Mouse (Mus musculus): ENCODE data around the gene Olfr237-ps1. TPM values are rescaled to one million over a fixed set of nuclear protein-coding genes. Genes with fewer than 3 reads are reported as not detected.
"Not testable (repeated sequence)": the region's sequence is repeated elsewhere in the genome, so short reads cannot be mapped to it uniquely, and the experiment has no call there.

Gene Olfr237-ps1
- polyA plus RNA-seq (2015; fragmentation: Nextera tagmentation; extraction: Ambion mirVana): not detected in 2 replicates

DNA sequence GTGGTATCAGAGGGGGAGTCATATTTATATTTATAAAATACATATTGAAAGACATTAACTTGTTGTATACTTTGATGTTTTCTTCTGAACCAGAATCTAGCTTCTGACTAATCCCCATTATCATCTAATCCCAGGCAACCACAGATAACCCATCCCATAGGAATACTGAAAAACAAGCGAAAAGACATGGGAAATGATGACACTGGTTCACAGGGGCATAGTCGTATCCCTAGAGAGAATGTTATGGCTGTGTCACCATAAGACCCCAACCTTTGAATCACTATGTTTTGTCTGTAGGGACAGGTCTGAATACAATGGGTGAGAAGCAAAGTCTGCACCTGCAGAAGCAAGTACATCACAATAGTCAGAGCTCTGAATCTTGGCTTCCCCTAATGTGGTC, at the start of gene Olfr237-ps1:
TSS of gene Olfr237-ps1 (plus strand) at position 301 of the 400 bp plus-strand sequence.
- not testable (repeated sequence) for H3K4me2 ChIP-seq; H3K4me3 ChIP-seq; ATAC-seq (ENCODE audit: insufficient number of reproducible peaks, insufficient read depth, low FRiP score, low TSS enrichment, low read depth); H3K9ac ChIP-seq; H3K4me1 ChIP-seq; H3K36me3 ChIP-seq; H3K27ac ChIP-seq; H3K27me3 ChIP-seq; H3K9me3 ChIP-seq
- 83% methylated on average over 2 of the region's 2 CpGs for WGBS

DNA sequence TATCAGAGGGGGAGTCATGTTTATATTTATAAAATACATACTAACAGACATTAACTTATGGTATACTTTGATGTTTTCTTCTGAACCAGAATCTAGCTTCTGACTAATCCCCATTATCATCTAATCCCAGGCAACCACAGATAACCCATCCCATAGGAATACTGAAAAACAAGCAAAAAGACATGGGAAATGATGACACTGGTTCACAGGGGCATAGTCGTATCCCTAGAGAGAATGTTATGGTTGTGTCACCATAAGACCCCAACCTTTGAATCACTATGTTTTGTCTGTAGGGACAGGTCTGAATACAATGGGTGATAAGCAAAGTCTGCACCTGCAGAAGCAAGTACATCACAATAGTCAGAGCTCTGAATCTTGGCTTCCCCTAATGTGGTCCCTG, 40.3 kb upstream of the Olfr237-ps1 start, which contains the start of gene Olfr441:
TSS of gene Olfr441 (plus strand) at position 301 of the 400 bp plus-strand sequence.
- H3K4me1 ChIP-seq; H3K36me3 ChIP-seq; H3K4me3 ChIP-seq; H3K27ac ChIP-seq; H3K9me3 ChIP-seq; ATAC-seq (ENCODE audit: insufficient number of reproducible peaks, insufficient read depth, low FRiP score, low TSS enrichment, low read depth); H3K27me3 ChIP-seq; H3K9ac ChIP-seq; H3K4me2 ChIP-seq: not testable (repeated sequence)
- 90% methylated on average over 1 of the region's 1 CpGs for WGBS

DNA sequence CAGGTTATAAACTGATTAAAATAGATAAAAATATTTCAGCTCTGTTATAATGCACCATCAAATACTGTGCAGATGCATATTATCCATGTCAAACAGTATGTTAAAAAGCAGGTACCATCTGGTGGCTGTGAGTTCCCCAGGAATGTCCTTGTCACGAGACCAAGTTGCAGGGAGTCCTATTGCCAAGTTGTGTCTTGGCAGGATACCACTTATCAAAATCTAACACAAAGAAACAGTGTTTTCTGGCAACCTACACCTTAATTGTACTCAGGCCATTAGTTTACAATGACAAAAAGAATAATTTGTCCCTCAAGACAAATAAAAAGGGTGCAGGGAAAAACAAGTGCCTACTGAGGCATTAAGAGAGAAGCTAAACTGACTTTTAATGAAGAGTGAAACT, 13.1 kb downstream of the Olfr237-ps1 start:
- no peak overlapping the region for H3K4me2 ChIP-seq
- ATAC-seq (ENCODE audit: insufficient number of reproducible peaks, insufficient read depth, low FRiP score, low TSS enrichment, low read depth): no peak
- H3K4me3 ChIP-seq: no peak overlapping the region
- H3K9ac ChIP-seq: no peak overlapping the region
- 56% methylated on average over 1 of the region's 1 CpGs for WGBS
- no peaks in the 10 kb centered on the region for H3K9me3 ChIP-seq
- no peak overlapping the region for H3K27ac ChIP-seq
- no peaks in the 10 kb centered on the region for H3K4me1 ChIP-seq
- H3K36me3 ChIP-seq: no peaks in the 10 kb centered on the region
- H3K27me3 ChIP-seq: no peaks in the 10 kb centered on the region

DNA sequence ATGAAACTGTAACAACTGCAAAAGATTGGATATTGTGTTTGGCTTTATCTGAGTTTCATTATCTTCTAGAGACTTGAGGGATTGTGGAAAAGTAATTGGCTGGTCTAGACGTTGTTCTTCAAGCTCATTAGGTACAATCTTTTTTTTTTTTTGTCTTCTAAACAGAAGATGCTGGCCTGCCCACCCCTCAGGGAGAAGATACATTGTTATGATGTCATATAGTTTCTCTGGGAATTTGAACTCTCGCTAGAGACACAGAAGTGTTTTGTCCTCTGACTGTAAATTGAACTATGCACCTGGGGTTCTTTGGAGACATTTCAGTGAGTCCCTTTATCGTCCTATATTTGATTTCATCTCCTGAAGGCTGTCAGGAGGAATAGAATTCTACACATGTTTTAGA, 16.6 kb downstream of the Olfr237-ps1 start, which contains the start of gene Olfr437:
TSS of gene Olfr437 (plus strand) at position 301 of the 400 bp plus-strand sequence.
- Histone ChIP-seq H3K9ac (no peak within 1 kb of the TSS), H3K4me1 (no peaks in the 10 kb centered on the region), H3K4me2 (no peak within 1 kb of the TSS), H3K36me3 (no peaks in the 10 kb centered on the region), H3K9me3 (no peaks in the 10 kb centered on the region), H3K4me3 (no peak within 1 kb of the TSS), H3K27me3 (no peaks in the 10 kb centered on the region), H3K27ac (no peak within 1 kb of the TSS)
- 66% methylated on average over 3 of the region's 3 CpGs for WGBS
- ATAC-seq (ENCODE audit: insufficient number of reproducible peaks, insufficient read depth, low FRiP score, low TSS enrichment, low read depth): no peak

DNA sequence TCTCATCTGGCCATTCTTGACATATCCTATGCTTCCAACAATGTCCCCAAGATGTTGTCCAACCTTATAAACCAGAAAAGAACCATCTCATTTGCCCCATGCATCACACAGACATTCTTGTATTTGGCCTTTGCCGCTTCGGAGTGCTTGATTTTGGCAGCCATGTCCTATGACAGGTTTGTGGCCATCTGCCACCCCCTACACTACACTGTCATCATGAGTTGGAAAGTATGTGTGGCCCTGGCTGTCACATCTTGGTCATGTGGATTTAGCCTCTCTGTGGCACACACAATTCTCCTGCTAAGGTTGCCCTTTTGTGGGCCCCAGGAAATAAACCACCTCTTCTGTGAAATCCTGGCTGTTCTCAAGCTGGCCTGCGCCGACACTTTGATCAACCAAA, 20.9 kb downstream of the Olfr237-ps1 start:
- Histone ChIP-seq H3K27ac (no peak overlapping the region), H3K4me2 (no peak overlapping the region), H3K9me3 (no peaks in the 10 kb centered on the region), H3K27me3 (no peaks in the 10 kb centered on the region), H3K9ac (no peak overlapping the region), H3K36me3 (no peaks in the 10 kb centered on the region), H3K4me3 (no peak overlapping the region), H3K4me1 (no peaks in the 10 kb centered on the region)
- ATAC-seq (ENCODE audit: insufficient number of reproducible peaks, insufficient read depth, low FRiP score, low TSS enrichment, low read depth): no peak
- 92% methylated on average over 4 of the region's 4 CpGs for WGBS

DNA sequence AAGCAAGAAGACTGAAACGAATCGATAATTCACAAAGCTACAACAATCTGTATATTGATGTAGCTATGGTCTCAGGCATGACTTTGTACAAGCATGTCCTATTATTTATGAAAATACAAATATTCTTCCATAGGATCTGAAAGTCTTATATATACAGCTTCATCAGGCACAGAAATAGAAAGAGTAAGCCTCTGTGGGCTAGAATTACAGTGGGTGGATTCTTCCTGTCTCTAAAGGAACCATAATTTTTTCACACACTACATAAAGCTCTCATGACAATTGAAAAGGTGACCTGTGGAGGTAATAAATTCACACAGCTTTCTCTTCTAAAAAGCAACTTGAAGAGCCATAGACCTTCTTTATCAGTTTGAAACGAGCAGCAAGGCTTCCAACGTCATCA, 25.5 kb downstream of the Olfr237-ps1 start, which contains the start of gene Olfr13:
TSS of gene Olfr13 (plus strand) at position 301 of the 400 bp plus-strand sequence.
- Histone ChIP-seq H3K9ac (no peak within 1 kb of the TSS), H3K27ac (no peak within 1 kb of the TSS), H3K4me3 (no peak within 1 kb of the TSS), H3K4me1 (no peaks in the 10 kb centered on the region), H3K9me3 (no peaks in the 10 kb centered on the region), H3K27me3 (no peaks in the 10 kb centered on the region), H3K36me3 (no peaks in the 10 kb centered on the region), H3K4me2 (no peak within 1 kb of the TSS)
- WGBS: 75% methylated on average over 4 of the region's 4 CpGs
- no peak for ATAC-seq (ENCODE audit: insufficient number of reproducible peaks, insufficient read depth, low FRiP score, low TSS enrichment, low read depth)

DNA sequence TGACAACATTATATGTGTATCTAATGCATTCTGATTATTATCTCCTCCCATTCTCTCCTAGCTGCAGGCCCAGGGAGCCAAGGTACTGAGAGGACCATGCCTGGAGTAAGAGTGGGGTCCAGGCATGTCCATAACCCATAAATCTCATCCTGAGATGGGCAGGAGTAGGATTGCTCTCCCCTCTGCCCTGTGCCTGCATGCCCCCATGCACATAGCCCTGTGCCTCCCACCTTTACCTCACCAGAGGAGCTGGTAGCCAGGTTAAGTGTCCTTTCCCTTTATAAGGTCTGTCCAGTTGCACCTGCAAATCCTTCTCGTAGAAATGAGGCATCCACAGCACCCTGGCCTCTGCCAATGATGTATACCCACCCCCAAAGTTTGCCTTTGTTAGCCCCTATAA, 31.8 kb downstream of the Olfr237-ps1 start:
- H3K27me3 ChIP-seq: no peaks in the 10 kb centered on the region
- H3K4me2 ChIP-seq: no peak overlapping the region
- no peak overlapping the region for H3K4me3 ChIP-seq
- H3K27ac ChIP-seq: no peak overlapping the region
- H3K36me3 ChIP-seq: no peaks in the 10 kb centered on the region
- WGBS: 70% methylated on average over 1 of the region's 1 CpGs
- ATAC-seq (ENCODE audit: insufficient number of reproducible peaks, insufficient read depth, low FRiP score, low TSS enrichment, low read depth): no peak
- H3K4me1 ChIP-seq: no peaks in the 10 kb centered on the region
- H3K9ac ChIP-seq: no peak overlapping the region
- H3K9me3 ChIP-seq: no peaks in the 10 kb centered on the region

DNA sequence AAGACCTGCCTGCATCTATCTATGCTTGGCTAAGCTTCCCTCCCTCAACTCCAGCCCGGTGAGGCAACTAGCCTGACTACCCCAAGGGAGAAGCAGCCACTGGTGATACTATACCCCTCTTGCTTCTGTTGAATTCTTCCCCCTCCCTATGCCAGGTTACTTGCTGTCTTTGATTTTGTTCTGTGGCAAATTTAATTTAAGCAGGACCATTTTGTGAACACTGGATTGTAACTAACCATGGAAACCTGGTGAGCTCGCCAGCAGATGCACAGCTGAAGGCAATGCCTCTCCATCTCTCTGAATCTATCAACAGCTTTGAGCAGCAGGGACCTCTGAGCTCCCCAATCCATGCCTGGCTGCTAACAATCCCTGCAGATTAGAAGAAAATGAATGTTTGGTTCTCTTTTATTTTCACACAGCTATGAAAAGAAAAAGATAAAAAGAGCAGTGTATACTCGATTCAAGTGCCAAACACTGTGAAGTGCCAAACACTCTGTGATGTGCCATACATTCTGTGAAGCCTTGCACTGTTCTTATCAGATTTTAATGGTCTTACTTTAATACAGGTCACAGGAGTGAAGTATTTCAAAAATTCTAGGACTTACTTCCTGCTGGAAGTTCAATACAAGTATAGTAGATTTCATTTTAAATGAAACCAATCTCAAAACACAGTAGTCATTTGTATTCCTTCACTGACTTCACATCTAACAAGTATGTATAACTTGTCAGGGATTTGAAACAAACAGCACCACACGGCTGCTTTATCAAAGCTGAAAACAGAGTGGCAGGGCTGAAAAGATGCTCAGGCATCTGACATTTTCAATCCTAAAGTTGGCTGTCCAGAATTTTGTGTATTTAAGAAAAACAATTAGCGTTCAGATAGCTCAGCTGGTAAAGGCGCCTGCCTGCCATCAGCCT, 32.5 kb downstream of the Olfr237-ps1 start:
- no peak for ATAC-seq (ENCODE audit: insufficient number of reproducible peaks, insufficient read depth, low FRiP score, low TSS enrichment, low read depth)
- Histone ChIP-seq H3K9me3 (no peaks in the 10 kb centered on the region), H3K4me1 (no peaks in the 10 kb centered on the region), H3K4me3 (no peak overlapping the region), H3K27ac (no peak overlapping the region), H3K36me3 (no peaks in the 10 kb centered on the region), H3K27me3 (no peaks in the 10 kb centered on the region), H3K4me2 (no peak overlapping the region), H3K9ac (no peak overlapping the region)
- WGBS: 60% methylated on average over 6 of the region's 6 CpGs

DNA sequence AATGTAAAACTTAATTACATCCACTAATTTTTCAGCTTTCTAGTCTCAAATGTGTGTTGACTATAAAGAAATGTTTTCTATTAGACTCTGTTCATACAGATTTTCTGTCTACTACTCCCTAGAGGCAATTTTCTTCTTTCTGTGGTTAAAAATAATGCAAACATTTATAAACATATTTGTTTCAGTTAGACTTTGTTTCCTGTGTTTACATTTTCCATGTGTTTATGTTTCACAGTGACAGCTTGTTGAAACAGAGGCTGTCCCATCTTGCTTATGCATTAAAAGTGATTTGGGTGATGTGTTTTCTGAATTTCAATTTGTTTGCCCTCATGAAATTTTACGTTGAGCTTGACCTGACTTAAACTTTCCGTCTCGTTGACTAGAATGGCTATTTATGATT, 44.6 kb downstream of the Olfr237-ps1 start:
- H3K9ac ChIP-seq: no peak overlapping the region
- no peaks in the 10 kb centered on the region for H3K4me1 ChIP-seq
- no peak overlapping the region for H3K27ac ChIP-seq
- H3K4me3 ChIP-seq: no peak overlapping the region
- no peaks in the 10 kb centered on the region for H3K36me3 ChIP-seq
- WGBS: 64% methylated on average over 3 of the region's 3 CpGs
- no peaks in the 10 kb centered on the region for H3K9me3 ChIP-seq
- H3K27me3 ChIP-seq: no peaks in the 10 kb centered on the region
- no peak overlapping the region for H3K4me2 ChIP-seq
- ATAC-seq (ENCODE audit: insufficient number of reproducible peaks, insufficient read depth, low FRiP score, low TSS enrichment, low read depth): no peak

DNA sequence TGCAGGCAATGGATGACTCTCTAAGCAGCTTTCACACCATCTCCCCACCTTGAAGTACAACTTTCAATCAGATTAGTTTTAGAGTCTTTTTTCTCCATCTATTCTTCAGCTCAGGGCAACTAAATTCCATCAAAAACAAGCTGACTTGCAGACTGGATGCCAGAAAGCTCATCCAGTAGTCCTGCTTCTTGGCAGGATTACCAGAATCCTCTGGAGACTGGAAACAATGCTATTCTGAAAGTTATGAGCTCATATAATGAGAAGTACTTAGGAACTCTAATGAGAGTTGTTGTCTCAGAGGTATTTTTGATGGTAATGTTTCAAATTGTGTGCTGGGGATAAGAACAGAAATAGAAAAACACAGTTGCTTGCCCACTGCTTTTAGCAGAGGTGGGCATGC, 50.4 kb downstream of the Olfr237-ps1 start, which contains the start of gene Olfr435:
TSS of gene Olfr435 (plus strand) at position 366 of the 400 bp plus-strand sequence.
- H3K9ac ChIP-seq: no peak within 1 kb of the TSS
- H3K9me3 ChIP-seq: no peaks in the 10 kb centered on the region
- no peaks in the 10 kb centered on the region for H3K36me3 ChIP-seq
- ATAC-seq (ENCODE audit: insufficient number of reproducible peaks, insufficient read depth, low FRiP score, low TSS enrichment, low read depth): no peak
- H3K27ac ChIP-seq: no peak within 1 kb of the TSS
- H3K4me2 ChIP-seq: no peak within 1 kb of the TSS
- H3K27me3 ChIP-seq: no peaks in the 10 kb centered on the region
- no peaks in the 10 kb centered on the region for H3K4me1 ChIP-seq
- H3K4me3 ChIP-seq: no peak within 1 kb of the TSS

DNA sequence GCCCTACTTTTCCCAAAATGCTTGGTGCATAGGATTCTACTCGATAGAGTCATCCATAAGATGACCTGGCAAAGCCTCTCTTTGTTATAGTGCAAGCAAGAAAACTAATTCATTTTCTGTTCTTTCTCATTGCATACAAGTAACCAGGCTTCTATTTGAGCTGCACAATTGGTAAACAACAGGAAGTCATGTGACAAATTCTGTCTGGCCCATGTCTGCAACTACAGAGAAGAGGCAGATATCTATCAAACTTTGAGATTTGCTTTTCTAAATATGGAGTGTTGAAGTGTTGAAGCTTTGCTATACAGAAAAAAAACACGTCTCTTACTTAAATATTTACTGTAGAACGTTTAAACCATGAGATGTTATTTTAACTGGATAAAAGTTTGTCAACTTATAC, 51.7 kb downstream of the Olfr237-ps1 start:
- no peak for ATAC-seq (ENCODE audit: insufficient number of reproducible peaks, insufficient read depth, low FRiP score, low TSS enrichment, low read depth)
- Histone ChIP-seq H3K36me3 (no peaks in the 10 kb centered on the region), H3K4me2 (no peak overlapping the region), H3K27ac (no peak overlapping the region), H3K9me3 (no peaks in the 10 kb centered on the region), H3K4me1 (no peaks in the 10 kb centered on the region), H3K27me3 (no peaks in the 10 kb centered on the region), H3K9ac (no peak overlapping the region), H3K4me3 (no peak overlapping the region)
- 82% methylated on average over 3 of the region's 3 CpGs for WGBS

DNA sequence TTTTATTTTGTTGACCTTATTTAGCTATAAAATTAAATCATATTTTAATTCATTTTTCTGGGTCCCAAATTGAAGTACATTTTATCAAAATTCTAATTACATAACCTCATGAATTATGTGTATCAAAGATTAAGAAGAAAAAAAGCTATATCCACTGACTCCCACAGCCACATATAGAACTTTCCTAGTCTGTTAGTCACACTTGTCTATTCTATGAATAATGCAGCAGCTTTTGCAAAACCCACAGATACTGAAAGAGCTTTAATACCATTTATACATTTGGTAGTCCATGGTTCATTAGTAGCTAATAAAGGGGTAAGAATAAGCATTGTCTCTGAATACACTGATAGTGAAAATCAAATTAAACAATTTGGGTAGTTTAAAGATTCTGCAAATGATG, 56.4 kb downstream of the Olfr237-ps1 start:
- no peaks in the 10 kb centered on the region for H3K9me3 ChIP-seq
- no peak for ATAC-seq (ENCODE audit: insufficient number of reproducible peaks, insufficient read depth, low FRiP score, low TSS enrichment, low read depth)
- H3K27me3 ChIP-seq: no peaks in the 10 kb centered on the region
- no peak overlapping the region for H3K9ac ChIP-seq
- H3K27ac ChIP-seq: no peak overlapping the region
- H3K4me1 ChIP-seq: no peaks in the 10 kb centered on the region
- no peaks in the 10 kb centered on the region for H3K36me3 ChIP-seq
- H3K4me3 ChIP-seq: no peak overlapping the region
- no peak overlapping the region for H3K4me2 ChIP-seq

Data from embryonic facial prominence, embryonic 13.5 days (tissue).